Mouse (Mus musculus): Measurements from ENCODE around the gene Itm2a.

The Itm2a gene

DNA sequence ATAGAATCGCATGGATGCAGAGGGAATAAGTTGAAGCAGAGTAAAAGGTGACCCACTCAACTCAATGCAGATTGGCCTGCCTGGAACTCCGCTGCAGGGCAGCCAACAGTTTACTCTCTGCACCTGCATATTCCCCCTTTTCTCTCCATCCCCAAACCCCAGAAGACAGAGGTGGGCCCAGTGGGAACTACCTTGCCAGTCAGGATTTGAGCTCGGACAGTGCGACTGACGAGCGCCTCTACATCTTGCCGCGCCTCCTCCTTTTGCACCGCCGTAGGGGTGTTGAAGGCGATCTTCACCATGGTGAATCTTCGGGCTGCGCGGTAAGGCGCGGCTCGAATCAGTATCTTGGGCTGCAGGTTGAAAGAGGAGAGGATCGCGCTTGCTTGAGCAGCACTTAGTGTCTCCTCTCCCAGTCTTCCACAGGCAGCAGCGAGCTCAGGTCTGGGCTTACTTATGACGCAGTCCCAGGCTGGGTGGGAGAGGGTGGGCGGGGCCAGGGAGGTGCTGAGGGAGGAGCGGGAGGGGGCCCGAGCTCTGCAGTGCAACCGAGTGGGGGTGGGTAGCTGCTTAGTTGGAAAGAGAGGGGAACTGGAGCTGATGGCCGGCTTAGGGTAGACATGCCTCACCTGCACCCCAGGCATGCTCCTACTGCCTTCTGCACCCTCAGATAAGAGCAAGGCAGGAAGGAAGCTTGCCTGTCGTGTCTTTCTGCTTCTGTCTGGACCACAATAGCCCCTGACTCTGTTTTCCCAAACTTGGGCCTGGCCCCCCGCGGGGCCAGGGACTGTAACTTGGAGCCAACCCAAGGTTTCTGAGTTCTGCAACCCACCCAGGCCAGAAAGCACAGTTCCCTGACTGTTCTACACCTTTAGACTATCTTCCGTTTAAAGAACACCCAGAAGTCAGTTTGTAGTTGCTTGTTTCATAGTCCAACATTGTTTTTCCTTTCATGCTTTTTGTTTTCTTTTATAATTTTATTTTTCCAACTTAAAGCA, at the start of gene Itm2a:
Gene Itm2a, minus strand, starts transcription at position 462 of the 998 bp plus-strand sequence.
- DNase-seq, result peak; percentile 9

DNA sequence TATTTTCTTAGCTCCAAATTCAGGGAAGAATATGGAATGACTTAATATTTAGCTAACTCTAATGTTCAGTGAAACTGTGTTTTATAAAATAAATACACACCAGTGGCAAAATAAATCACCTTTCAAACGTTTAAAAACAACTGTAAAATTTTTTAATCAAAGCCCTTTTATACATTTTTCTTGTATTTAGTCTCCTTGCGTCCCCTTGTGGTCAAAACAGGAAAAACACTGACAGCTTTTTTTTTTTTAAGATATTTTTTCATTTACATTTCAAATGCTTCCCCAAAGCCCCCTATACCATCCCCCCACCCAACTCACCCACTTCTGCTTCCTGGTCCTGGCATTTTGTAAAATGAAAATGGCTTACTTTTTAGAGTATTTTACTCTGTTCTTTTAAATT, 32.7 kb upstream of the Itm2a start:
- DNase-seq, result no peak

DNA sequence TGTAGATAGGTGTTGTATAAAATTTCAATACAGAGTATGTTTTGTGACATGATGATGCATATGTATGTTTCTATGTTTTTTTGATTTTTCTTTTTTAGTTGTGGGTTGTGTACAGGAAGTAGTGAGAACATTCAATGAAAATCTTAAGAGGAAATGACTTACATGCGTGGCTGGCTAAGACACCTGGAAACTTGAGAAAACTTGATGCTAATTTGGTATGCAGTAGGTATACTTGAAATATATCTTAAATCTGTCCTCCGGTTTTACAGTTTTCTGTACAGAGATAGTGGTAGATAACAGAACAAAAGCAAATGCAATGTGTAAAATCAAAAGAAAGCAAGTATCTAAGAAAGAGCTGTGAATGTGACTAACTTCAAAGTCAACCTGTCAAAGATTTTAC, 18.1 kb upstream of the Itm2a start:
- DNase-seq, result no peak

DNA sequence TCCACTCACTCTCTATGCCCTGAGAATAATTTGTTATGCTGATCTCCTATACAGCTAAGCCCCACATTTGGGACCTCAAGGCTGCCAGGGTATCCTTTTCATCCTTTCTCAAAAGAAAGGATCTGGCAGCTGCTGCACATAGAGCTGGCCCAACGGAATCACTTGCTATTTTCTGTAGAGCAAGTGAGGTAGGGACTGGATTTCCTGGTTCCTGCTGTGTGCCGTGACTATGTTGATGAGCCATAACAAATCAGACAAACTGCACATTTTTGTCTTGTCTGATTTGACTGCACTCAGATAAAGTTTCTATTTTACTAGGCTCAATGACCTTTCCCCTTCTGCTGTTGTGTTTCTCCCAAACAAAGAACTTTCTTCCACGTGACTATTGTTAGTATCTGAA, 14.2 kb upstream of the Itm2a start:
- DNase-seq, result no peak

DNA sequence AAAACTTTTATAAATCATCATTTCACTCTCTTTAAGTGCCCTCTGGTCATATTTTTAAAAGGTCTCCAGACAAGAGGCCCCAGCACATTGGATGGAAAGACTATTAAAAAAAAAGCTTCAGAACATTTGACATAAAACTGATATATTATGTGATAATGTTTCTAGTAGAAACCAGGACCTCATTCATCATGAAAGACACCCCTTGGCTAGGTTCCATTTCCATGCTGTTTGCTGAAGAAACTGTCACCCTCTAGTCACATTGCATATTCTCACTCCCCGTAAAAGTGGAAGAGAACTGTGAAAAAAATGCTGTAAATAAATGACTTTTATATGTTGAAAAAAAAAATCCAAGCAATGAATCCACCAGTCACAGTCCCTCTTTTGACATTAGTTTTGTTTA, 12.8 kb upstream of the Itm2a start:
- no peak for DNase-seq

DNA sequence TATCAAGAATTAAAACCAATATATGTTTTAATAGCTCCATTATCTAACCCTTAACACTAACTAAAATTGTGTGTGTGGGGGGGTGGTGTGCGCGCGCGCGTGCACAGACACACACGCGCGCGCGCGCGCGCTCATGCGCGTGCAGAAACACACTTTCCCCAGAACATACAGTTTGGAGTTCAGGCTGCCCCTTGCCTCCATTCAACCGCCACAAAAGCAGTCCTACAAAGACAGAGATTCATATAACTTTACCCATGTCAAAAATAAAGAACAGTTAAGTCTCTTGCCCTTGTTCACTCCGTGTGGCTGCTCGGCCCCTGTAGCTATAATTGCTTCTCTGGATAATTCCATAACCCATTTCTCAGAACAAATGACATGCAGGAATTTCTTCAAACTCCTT, 695 bp downstream of the Itm2a start:
- peak; percentile 0 for DNase-seq

DNA sequence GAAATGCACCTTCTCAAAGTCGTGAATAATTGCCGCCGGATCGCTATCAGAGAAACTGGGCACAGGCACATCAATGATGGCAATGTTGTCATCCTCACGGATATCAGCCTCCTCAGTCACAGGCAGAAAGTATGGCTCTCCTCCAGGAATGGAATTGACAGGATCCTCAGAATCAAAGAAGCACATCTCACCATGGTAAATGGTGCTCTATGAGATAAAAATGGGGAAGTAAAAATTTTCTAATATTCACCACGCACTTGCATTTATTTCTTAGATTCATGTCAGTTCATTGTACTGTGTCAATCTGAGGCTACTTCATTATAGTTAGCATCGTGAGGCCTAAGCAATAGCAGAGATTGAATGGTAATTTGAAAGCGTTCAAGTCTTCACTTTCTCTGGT, 4.1 kb downstream of the Itm2a start:
- DNase-seq, result no peak

DNA sequence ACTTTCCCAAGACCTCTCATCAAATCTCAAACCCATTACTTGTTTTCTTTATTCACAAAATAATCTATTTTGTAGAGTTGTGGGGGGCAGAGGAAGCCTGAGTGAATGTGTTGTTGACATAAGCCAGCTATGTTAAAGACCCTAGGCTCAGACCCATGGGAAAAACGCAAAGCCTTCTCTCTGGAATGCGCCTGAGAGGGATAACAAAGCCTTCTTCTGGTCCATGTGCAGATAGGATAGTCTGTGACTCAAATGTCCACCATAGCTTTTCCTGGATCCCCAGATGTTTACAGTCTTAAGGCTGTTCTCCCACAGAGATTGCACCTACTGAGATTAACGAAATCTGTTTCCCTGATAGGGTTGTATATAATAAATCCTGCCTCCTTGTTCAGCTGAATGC, 9.9 kb downstream of the Itm2a start:
- DNase-seq, result no peak

DNA sequence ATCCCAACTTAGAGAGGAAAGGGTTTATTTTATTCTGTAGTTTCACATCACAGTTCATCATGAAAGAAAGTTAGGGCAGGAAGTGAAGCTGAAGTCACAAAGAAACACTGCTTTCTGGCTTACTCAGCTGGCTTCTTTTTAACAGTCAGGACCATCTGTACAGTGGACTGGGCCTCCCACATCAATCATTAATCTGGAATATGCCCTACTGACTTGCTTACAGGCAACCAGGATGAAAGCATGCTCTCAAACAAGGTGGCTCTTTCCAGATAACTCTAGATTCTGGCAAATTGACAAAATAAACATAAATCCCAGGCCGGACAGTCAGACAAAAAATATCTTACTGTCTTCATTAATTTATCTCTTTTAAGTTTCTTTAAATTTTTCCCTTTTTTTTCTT, 27.8 kb downstream of the Itm2a start:
- no peak for DNase-seq
